Mouse (Mus musculus): ENCODE measurements around the gene Hist1h2af. TPM values are rescaled to one million over a fixed set of nuclear protein-coding genes. Genes with fewer than 3 reads are reported as not detected.
"Not testable (repeated sequence)": the region's sequence is repeated elsewhere in the genome, so short reads cannot be mapped to it uniquely, and the experiment has no call there.

The Hist1h2af gene
- total and polyA plus RNA-seq, 3 experiments, result 530 to 1,681 (median 1,417) TPM

DNA sequence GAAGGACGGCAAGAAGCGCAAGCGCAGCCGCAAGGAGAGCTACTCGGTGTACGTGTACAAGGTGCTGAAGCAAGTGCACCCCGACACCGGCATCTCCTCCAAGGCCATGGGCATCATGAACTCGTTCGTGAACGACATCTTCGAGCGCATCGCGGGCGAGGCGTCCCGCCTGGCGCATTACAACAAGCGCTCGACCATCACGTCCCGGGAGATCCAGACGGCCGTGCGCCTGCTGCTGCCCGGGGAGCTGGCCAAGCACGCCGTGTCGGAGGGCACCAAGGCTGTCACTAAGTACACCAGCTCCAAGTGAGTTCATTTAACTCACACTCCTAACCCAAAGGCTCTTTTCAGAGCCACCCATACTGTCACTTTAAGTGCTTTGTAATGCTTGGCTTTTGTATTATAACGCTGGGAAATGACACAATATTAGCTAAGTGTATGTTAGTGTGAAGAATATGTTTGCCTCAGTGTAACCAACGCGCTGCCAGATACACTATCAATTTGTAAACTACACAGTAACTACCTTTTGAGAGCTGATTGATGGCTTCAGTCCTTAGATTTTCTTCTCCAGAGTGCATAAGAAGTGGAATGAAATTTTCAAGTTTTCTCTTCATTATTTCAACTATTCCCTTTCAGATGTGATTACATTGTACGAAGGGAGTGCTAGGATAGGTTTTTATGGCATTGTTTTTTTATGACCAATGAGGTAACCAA, 38.0 kb downstream of the Hist1h2af start:
- Histone ChIP-seq H3K4me3 (ENCODE audit: low read depth, low read length) (peak overlapping the region; percentile 64; the same call in 1 of the 2 replicates), H3K4me1 (ENCODE audit: insufficient read depth, low read depth, low read length) (peaks cover 18% of the 10 kb centered on the region)
- H3K27me3 ChIP-seq (ENCODE audit: insufficient read depth, low read length); ATAC-seq (ENCODE audit: extremely low read depth, insufficient number of reproducible peaks, low FRiP score, poor library complexity, severe bottlenecking); H3K36me3 ChIP-seq (replicated peaks); DNase-seq (ENCODE audit: low spot score); H3K9me3 ChIP-seq (replicated peaks): not testable (repeated sequence)
- TF ChIP-seq POLR2AphosphoS5 (IDR thresholded peaks at IDR 0.05; ENCODE audit: insufficient replicate concordance, low read depth, low read length), result peak; percentile 95; the same call in 1 of the 2 replicates

DNA sequence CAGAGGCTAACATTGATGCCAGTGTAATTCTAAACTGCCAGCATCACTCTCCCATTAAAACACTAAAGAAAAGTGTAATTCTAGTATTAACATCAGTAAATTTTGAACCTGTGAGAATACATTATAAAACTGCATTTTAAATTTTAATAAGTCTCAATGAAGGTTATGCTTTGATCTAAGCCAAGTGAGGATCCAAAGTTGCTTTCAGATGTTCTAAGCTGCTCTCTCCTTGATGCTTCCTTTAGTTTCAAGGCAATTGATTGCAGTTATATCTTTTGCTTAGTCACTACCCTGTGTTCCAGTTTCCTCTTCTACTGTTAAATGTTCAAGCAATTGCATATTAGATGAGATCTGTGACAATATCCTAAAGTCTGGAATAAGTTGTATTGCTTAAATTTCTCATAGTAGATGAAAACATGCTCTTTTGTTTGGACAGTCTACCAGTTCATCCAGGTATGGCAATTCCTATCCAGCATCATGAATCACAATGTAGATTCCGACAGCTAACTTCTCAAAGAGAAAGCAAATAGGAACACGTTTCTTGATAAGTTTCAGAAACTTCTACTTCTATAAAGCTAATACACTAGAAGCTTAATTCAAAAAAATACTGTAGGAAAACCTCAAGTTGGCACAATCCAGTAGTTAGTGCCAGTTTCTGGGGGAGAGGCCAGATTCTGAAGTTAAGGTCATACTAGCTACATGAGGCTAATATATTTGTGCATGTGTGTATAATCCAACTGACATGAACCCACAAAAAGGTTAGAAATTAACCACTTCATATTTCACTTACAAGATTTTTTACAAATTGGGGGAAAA, 38.7 kb downstream of the Hist1h2af start:
- TF ChIP-seq TAL1 (conservative IDR thresholded peaks at IDR 0.05; ENCODE audit: low read depth, low read length) (no peak), CTCF (IDR thresholded peaks at IDR 0.05; ENCODE audit: low read depth, low read length) (no peak), POLR2AphosphoS5 (IDR thresholded peaks at IDR 0.05; ENCODE audit: insufficient replicate concordance, low read depth, low read length) (peak; percentile 97; the same call in 1 of the 2 replicates), GATA1 (IDR thresholded peaks at IDR 0.05; ENCODE audit: borderline replicate concordance, low read length) (no peak), GATA2 (IDR thresholded peaks at IDR 0.05; ENCODE audit: borderline replicate concordance, low read depth, low read length) (no peak)
- Histone ChIP-seq H3K36me3 (replicated peaks) (no peaks in the 10 kb centered on the region), H3K4me1 (ENCODE audit: insufficient read depth, low read depth, low read length) (peaks cover 26% of the 10 kb centered on the region), H3K9me3 (replicated peaks) (no peaks in the 10 kb centered on the region), H3K27me3 (ENCODE audit: insufficient read depth, low read length) (no peaks in the 10 kb centered on the region), H3K4me3 (ENCODE audit: low read depth, low read length) (peak overlapping the region; percentile 15; the same call in 1 of the 2 replicates)
- ATAC-seq (ENCODE audit: extremely low read depth, insufficient number of reproducible peaks, low FRiP score, poor library complexity, severe bottlenecking), result no peak
- DNase-seq (ENCODE audit: low spot score), result no peak

DNA sequence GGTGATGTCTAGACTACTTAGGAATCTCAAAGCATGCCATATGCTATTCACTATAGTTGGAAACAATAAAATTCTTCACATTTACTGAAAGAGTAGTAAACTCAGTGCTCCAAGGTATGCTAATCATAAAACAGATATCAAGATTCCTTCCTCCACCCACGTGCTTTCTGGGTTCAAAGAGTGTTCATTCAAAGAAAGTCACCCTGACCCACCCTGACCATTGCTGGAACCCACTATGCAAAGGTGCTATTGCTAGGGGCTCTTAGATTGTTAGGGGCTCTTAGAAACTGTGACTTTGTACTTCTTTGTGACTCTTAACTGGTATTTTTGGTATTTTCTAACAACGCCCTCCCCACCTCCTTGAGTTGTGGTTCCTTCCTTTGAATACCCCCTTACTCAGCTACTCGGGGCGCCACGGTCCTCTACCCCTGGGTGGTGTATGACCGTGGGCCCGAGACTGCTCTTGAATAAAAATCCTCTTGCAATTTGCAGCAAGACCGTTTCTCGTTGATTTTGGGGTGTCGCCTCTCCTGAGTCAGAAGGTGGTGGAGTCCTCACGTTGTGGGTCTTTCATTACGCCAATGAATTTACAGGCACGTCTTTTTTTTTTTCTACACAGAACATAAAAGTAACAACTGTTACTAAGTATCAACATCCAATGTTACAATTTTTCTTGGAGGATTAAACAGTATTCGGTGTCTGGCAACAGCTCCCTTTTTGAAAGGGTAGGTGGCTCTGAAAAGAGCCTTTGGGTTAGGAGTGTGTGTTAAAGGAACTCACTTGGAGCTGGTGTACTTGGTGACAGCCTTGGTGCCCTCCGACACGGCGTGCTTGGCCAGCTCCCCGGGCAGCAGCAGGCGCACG, 39.6 kb downstream of the Hist1h2af start:
- not testable (repeated sequence) for H3K27me3 ChIP-seq (ENCODE audit: insufficient read depth, low read length); ATAC-seq (ENCODE audit: extremely low read depth, insufficient number of reproducible peaks, low FRiP score, poor library complexity, severe bottlenecking); DNase-seq (ENCODE audit: low spot score); H3K9me3 ChIP-seq (replicated peaks); H3K36me3 ChIP-seq (replicated peaks)
- peak overlapping the region; percentile 64; the same call in 1 of the 2 replicates for H3K4me3 ChIP-seq (ENCODE audit: low read depth, low read length)
- peaks cover 23% of the 10 kb centered on the region for H3K4me1 ChIP-seq (ENCODE audit: insufficient read depth, low read depth, low read length)

DNA sequence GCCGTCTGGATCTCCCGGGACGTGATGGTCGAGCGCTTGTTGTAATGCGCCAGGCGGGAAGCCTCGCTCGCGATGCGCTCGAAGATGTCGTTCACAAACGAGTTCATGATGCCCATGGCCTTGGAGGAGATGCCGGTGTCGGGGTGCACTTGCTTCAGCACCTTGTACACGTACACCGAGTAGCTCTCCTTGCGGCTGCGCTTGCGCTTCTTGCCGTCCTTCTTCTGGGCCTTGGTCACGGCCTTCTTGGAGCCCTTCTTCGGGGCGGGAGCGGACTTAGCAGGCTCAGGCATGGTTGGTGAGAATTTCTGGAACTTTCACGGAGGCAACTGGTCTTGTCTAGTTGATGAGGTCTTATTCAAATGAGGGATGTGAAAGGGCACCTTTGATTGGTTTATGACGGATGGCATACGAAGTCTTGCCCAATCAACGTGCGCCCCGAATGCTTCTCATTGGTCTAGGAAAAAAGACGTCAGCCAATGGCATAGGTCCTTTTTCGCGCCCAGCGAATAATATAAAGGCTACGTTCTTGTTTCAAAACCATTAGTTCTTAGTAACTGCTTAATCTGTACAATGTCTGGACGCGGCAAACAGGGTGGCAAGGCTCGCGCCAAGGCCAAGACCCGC, 40.3 kb downstream of the Hist1h2af start, which contains the start of the genes Hist1h2bf and Hist1h2ad:
Gene Hist1h2bf (minus strand): TSS at position 299 of the 627 bp plus-strand sequence.
Gene Hist1h2ad (plus strand): TSS at position 484 of the 627 bp plus-strand sequence.
- not testable (repeated sequence) for H3K27me3 ChIP-seq (ENCODE audit: insufficient read depth, low read length); H3K9me3 ChIP-seq (replicated peaks); H3K36me3 ChIP-seq (replicated peaks)
- Histone ChIP-seq H3K4me1 (ENCODE audit: insufficient read depth, low read depth, low read length) (peaks cover 23% of the 10 kb centered on the region), H3K4me3 (ENCODE audit: low read depth, low read length) (peak within 1 kb of the TSS; percentile 64; the same call in 1 of the 2 replicates)
- peak; percentile 70 for DNase-seq (ENCODE audit: low spot score)
- ATAC-seq (ENCODE audit: extremely low read depth, insufficient number of reproducible peaks, low FRiP score, poor library complexity, severe bottlenecking), result peak; percentile 70

DNA sequence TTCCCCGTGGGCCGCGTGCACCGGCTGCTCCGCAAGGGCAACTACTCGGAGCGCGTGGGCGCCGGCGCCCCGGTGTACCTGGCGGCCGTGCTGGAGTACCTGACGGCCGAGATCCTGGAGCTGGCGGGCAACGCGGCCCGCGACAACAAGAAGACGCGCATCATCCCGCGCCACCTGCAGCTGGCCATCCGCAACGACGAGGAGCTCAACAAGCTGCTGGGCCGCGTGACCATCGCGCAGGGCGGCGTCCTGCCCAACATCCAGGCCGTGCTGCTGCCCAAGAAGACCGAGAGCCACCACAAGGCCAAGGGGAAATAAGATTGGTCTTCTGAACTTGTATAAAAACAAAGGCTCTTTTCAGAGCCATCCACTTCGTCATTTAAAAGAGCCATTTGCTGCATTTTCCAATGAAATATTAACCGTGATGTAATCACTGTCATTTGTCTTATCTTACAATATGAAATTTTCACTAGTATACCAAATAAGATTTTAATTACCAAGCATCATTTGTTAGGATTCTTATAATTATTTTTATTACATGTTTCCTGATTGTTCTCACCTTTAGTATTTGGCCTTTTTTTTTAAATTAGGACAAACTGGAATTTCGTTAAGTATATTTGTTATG, 41.0 kb downstream of the Hist1h2af start:
- peak; percentile 82; the same call in 1 of the 2 replicates for TF ChIP-seq POLR2AphosphoS5 (IDR thresholded peaks at IDR 0.05; ENCODE audit: insufficient replicate concordance, low read depth, low read length)

DNA sequence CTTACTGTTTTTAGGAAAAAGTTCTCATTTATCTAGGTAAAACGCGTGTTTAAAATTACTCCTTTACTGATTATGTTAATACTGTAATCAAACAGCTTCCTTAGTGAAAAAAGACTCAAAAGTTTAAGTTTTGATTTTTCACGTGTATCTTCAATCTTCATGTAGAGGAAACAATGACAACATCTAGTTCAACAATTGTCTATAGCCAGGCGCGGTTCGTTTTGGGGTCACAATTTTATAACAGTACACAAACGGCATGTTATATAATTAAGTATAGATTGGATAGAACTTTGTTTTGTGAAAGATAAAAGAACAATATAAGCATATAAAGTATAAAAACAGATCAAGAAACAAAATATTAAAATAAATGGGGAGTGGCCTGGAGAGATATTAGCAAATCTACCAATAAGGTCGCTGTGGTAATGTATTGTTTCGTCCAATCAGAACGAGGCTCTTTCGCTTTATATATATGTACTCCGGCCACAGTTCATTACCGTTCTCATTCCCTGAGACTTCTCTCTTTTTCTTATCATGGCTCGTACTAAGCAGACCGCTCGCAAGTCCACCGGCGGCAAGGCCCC, 41.7 kb downstream of the Hist1h2af start, which contains the start of gene Hist1h3d:
Gene Hist1h3d (plus strand): TSS at position 493 of the 581 bp plus-strand sequence.
- Histone ChIP-seq H3K4me1 (ENCODE audit: insufficient read depth, low read depth, low read length) (peaks cover 21% of the 10 kb centered on the region), H3K9me3 (replicated peaks) (no peaks in the 10 kb centered on the region), H3K4me3 (ENCODE audit: low read depth, low read length) (peak within 1 kb of the TSS; percentile 69), H3K27me3 (ENCODE audit: insufficient read depth, low read length) (no peaks in the 10 kb centered on the region), H3K36me3 (replicated peaks) (no peaks in the 10 kb centered on the region)
- peak; percentile 51 for DNase-seq (ENCODE audit: low spot score)
- peak; percentile 36; the same call in 1 of the 2 replicates for ATAC-seq (ENCODE audit: extremely low read depth, insufficient number of reproducible peaks, low FRiP score, poor library complexity, severe bottlenecking)
- no peak for TF ChIP-seq TAL1 (conservative IDR thresholded peaks at IDR 0.05; ENCODE audit: low read depth, low read length)
- TF ChIP-seq POLR2AphosphoS5 (IDR thresholded peaks at IDR 0.05; ENCODE audit: insufficient replicate concordance, low read depth, low read length), result no peak; the same call in 1 of the 2 replicates
- no peak for TF ChIP-seq GATA2 (IDR thresholded peaks at IDR 0.05; ENCODE audit: borderline replicate concordance, low read depth, low read length)

More for the DNA sequence above, 41.0 kb downstream of the Hist1h2af start:
- not testable (repeated sequence) for H3K36me3 ChIP-seq (replicated peaks); H3K9me3 ChIP-seq (replicated peaks); DNase-seq (ENCODE audit: low spot score); H3K27me3 ChIP-seq (ENCODE audit: insufficient read depth, low read length); ATAC-seq (ENCODE audit: extremely low read depth, insufficient number of reproducible peaks, low FRiP score, poor library complexity, severe bottlenecking)
- H3K4me3 ChIP-seq (ENCODE audit: low read depth, low read length), result peak overlapping the region; percentile 64; the same call in 1 of the 2 replicates
- peaks cover 20% of the 10 kb centered on the region for H3K4me1 ChIP-seq (ENCODE audit: insufficient read depth, low read depth, low read length)

Data from G1E (cell line).